Mouse (Mus musculus) embryonic facial prominence, embryonic 12.5 days (tissue): ENCODE measurements around the gene Ppargc1a. TPM values are rescaled to one million over a fixed set of nuclear protein-coding genes. Genes with fewer than 3 reads are reported as not detected.

Experiments used
- ATAC-seq: fragments of 200-750 bp; cut with Nextera tagmentation; 2 replicates; pipeline ENCODE4 v1.8.0; 2017; ENCODE audit not compliant: insufficient number of reproducible peaks, insufficient read depth, low FRiP score, low TSS enrichment
- H3K27ac ChIP-seq: fragments of 300-500 bp; sonication (generic); 2 replicates; pipeline ENCODE4 v1.5.1; 2016; ENCODE audit warnings: mild to moderate bottlenecking
- H3K27me3 ChIP-seq: fragments of 300-500 bp; sonication (generic); 2 replicates; pipeline ENCODE4 v1.6.1; 2016; ENCODE audit warnings: mild to moderate bottlenecking, moderate library complexity
- H3K36me3 ChIP-seq: fragments of 300-500 bp; sonication (generic); 2 replicates; pipeline ENCODE4 v1.6.1; 2016; ENCODE audit warnings: mild to moderate bottlenecking
- H3K4me1 ChIP-seq: fragments of 300-500 bp; sonication (generic); 2 replicates; pipeline ENCODE4 v1.6.1; 2016
- H3K4me2 ChIP-seq: fragments of 300-500 bp; sonication (generic); replicated peaks from 2 replicates; pipeline ENCODE4 v1.6.1; 2016; ENCODE audit warnings: mild to moderate bottlenecking, moderate library complexity
- H3K4me3 ChIP-seq: fragments of 300-500 bp; sonication (generic); 2 replicates; pipeline ENCODE4 v1.5.1; 2016; ENCODE audit warnings: mild to moderate bottlenecking
- H3K9ac ChIP-seq: fragments of 300-500 bp; sonication (generic); 2 replicates; pipeline ENCODE4 v1.6.1; 2016; ENCODE audit warnings: mild to moderate bottlenecking, moderate library complexity
- H3K9me3 ChIP-seq: fragments of 300-500 bp; sonication (generic); 2 replicates; pipeline ENCODE4 v1.6.1; 2016; ENCODE audit warnings: mild to moderate bottlenecking, moderate library complexity
- WGBS: fragments of 180-500 bp; shearing (Covaris S2); methylation state at CpG from one replicate; pipeline ENCODE4 v1.1.7; 2016; 5-methylcytosine and 5-hydroxymethylcytosine counted together
- polyA plus RNA-seq: library from polyadenylated mRNA; unstranded; fragments of >200 nt; fragmentation: Nextera tagmentation; extraction: Ambion mirVana; gene quantifications from 2 replicates; pipeline ENCODE4 v1.2.1, GENCODE M21; 2016

Gene Ppargc1a
- polyA plus RNA-seq, 1 experiment from 2014 or later, result 4.2 TPM

DNA sequence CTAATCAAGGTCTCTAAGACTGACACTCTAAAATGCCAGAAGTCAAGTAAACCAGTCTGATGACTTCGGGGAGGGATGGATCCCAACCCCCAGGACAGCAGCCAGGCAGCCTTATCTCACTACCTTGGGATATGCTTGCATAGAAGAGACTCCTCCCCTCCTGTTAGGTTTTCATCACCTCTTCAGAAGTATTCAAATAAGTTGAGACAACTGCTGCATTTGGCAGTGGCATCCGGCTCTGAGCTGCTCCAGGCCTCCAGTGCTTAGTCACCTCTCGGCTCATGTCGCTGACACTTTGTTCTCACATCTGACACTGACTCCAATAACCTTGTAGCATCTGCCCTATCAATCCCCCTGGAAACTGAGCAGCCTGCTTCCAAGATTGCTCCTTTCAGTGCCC is 127.8 kb downstream of the Ppargc1a start:
- H3K27me3 ChIP-seq, result no peaks in the 10 kb centered on the region
- 0 out of 2 replicates have a peak, but pooled peaks have one; percentile 41 for ATAC-seq
- no peak overlapping the region for H3K4me3 ChIP-seq
- no peaks in the 10 kb centered on the region for H3K36me3 ChIP-seq
- 0 out of 2 replicates have a peak, but pooled peaks cover 8% of the 10 kb centered on the region for H3K4me1 ChIP-seq
- 25% methylated on average over 4 of the region's 4 CpGs for WGBS
- H3K4me2 ChIP-seq, result no peak overlapping the region
- no peak overlapping the region for H3K27ac ChIP-seq
- H3K9ac ChIP-seq, result no peak overlapping the region
- H3K9me3 ChIP-seq, result no peaks in the 10 kb centered on the region

GRCm38 (mm10) chr5:51433905-51434304 is 133.6 kb downstream of the Ppargc1a start:
- H3K4me3 ChIP-seq, result no peak overlapping the region
- no peaks in the 10 kb centered on the region for H3K27me3 ChIP-seq

GRCm38 (mm10) chr5:51432532-51432931 is 135.0 kb downstream of the Ppargc1a start:
- ATAC-seq, result no peak
- Histone ChIP-seq H3K4me3 (no peak overlapping the region), H3K27me3 (no peaks in the 10 kb centered on the region), H3K36me3 (no peaks in the 10 kb centered on the region), H3K27ac (no peak overlapping the region), H3K9me3 (no peaks in the 10 kb centered on the region), H3K4me2 (no peak overlapping the region), H3K4me1 (no peaks in the 10 kb centered on the region), H3K9ac (no peak overlapping the region)
- WGBS, result 95% methylated on average over 2 of the region's 2 CpGs

More at GRCm38 (mm10) chr5:51433905-51434304, 133.6 kb downstream of the Ppargc1a start:
- no peak overlapping the region for H3K27ac ChIP-seq
- no peak overlapping the region for H3K4me2 ChIP-seq
- H3K36me3 ChIP-seq, result no peaks in the 10 kb centered on the region
- 74% methylated on average over 5 of the region's 5 CpGs for WGBS
- ATAC-seq, result no peak
- H3K9me3 ChIP-seq, result no peaks in the 10 kb centered on the region
- H3K4me1 ChIP-seq, result no peaks in the 10 kb centered on the region
- H3K9ac ChIP-seq, result no peak overlapping the region

- H3K36me3 ChIP-seq, result no peaks in the 10 kb centered on the region
- no peaks in the 10 kb centered on the region for H3K4me1 ChIP-seq
- 57% methylated on average over 4 of the region's 4 CpGs for WGBS
- no peak overlapping the region for H3K4me3 ChIP-seq
- no peak overlapping the region for H3K4me2 ChIP-seq
- ATAC-seq, result no peak
- no peaks in the 10 kb centered on the region for H3K9me3 ChIP-seq
- no peaks in the 10 kb centered on the region for H3K27me3 ChIP-seq
- H3K27ac ChIP-seq, result no peak overlapping the region
- H3K9ac ChIP-seq, result no peak overlapping the region
Measured at GRCm38 (mm10) chr5:51432031-51432430, 135.5 kb downstream of the Ppargc1a start.

GRCm38 (mm10) chr5:51426406-51426805 is 141.1 kb downstream of the Ppargc1a start:
- no peak overlapping the region for H3K27ac ChIP-seq
- H3K4me3 ChIP-seq, result no peak overlapping the region
- H3K9me3 ChIP-seq, result no peaks in the 10 kb centered on the region
- no peak overlapping the region for H3K9ac ChIP-seq
- H3K4me1 ChIP-seq, result no peaks in the 10 kb centered on the region
- H3K36me3 ChIP-seq, result no peaks in the 10 kb centered on the region
- no peak for ATAC-seq
- no peak overlapping the region for H3K4me2 ChIP-seq
- no peaks in the 10 kb centered on the region for H3K27me3 ChIP-seq

GRCm38 (mm10) chr5:51416377-51416776 is 151.1 kb downstream of the Ppargc1a start:
- Histone ChIP-seq H3K4me1 (no peaks in the 10 kb centered on the region), H3K4me3 (no peak overlapping the region), H3K9me3 (no peaks in the 10 kb centered on the region), H3K27ac (no peak overlapping the region), H3K4me2 (no peak overlapping the region), H3K36me3 (no peaks in the 10 kb centered on the region), H3K27me3 (no peaks in the 10 kb centered on the region), H3K9ac (no peak overlapping the region)
- ATAC-seq, result no peak
- WGBS, result 77% methylated on average over 7 of the region's 7 CpGs

DNA sequence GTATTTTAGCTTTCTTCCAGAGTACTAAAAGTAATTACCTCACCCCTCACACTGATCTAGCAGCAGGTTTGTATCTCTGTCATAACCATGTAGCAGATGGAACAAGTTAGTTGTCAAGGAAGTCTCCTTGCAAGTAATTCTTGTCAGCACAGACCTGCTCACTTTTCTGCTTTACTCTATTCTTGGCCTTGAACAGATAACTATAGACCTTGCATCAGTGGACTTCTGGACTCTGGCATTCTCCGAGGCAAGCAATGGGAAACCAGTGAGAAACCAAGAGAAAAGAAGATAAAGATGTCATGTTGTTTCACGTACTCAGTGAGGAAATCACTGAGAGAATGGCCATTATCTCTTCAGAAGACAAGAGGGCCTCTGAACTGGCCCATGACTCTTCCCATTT is 152.1 kb downstream of the Ppargc1a start:
- no peaks in the 10 kb centered on the region for H3K36me3 ChIP-seq
- no peaks in the 10 kb centered on the region for H3K27me3 ChIP-seq
- ATAC-seq, result no peak
- H3K4me1 ChIP-seq, result no peaks in the 10 kb centered on the region
- 88% methylated on average over 2 of the region's 2 CpGs for WGBS
- no peak overlapping the region for H3K9ac ChIP-seq
- H3K4me3 ChIP-seq, result no peak overlapping the region
- no peak overlapping the region for H3K27ac ChIP-seq
- no peaks in the 10 kb centered on the region for H3K9me3 ChIP-seq
- H3K4me2 ChIP-seq, result no peak overlapping the region

DNA sequence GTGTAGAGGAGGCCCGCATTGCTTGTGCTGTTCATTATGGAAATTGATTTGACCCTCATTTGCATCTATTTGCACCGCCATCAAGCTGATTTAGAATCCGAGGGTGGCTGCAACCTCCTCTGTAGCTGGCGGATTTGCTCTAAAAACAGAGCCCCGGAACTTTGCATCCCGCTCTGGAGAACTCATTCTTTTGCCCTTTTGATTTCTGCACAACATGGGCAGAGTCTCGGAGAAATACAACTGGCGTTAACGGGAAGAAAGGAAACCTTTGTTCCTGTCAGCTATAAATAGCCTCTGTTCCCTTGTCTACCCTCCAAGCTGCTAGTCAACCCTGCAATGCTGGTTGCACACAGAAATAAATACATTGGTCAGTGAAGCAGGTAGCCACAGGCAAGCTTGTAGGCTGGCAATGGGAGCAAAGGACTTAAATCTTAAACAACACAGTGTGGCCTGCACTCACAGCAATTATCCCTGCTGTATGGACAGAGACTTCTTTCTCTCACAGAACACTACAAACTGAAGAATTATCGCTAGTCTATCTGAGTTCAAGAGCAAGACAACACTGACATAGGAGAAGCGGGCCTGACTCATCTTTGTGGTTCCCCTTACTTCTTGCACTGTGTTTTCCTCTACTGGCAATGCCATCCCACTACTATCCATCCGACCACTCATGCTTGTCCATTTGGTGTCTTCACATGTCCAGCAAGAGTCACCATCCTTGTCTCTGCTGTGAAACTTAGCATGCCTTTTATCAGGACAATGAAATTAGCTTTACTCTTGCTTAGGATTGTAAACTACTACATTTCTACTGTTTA is 155.0 kb downstream of the Ppargc1a start:
- H3K9me3 ChIP-seq, result no peaks in the 10 kb centered on the region
- peak overlapping the region; percentile 19 for H3K9ac ChIP-seq
- ATAC-seq, result no peak
- no peaks in the 10 kb centered on the region for H3K36me3 ChIP-seq
- no peak overlapping the region for H3K4me3 ChIP-seq
- no peaks in the 10 kb centered on the region for H3K4me1 ChIP-seq
- H3K27ac ChIP-seq, result no peak overlapping the region
- peak overlapping the region; percentile 28 for H3K4me2 ChIP-seq
- no peaks in the 10 kb centered on the region for H3K27me3 ChIP-seq
- 33% methylated on average over 12 of the region's 12 CpGs for WGBS

- H3K36me3 ChIP-seq, result no peaks in the 10 kb centered on the region
- no peak overlapping the region for H3K9ac ChIP-seq
- H3K27ac ChIP-seq, result no peak overlapping the region
- no peaks in the 10 kb centered on the region for H3K4me1 ChIP-seq
- ATAC-seq, result no peak
- H3K4me2 ChIP-seq, result no peak overlapping the region
- H3K4me3 ChIP-seq, result no peak overlapping the region
- 80% methylated on average over 1 of the region's 1 CpGs for WGBS
- H3K9me3 ChIP-seq, result no peaks in the 10 kb centered on the region
- H3K27me3 ChIP-seq, result no peaks in the 10 kb centered on the region
Measured at GRCm38 (mm10) chr5:51410006-51410405, 157.5 kb downstream of the Ppargc1a start.

DNA sequence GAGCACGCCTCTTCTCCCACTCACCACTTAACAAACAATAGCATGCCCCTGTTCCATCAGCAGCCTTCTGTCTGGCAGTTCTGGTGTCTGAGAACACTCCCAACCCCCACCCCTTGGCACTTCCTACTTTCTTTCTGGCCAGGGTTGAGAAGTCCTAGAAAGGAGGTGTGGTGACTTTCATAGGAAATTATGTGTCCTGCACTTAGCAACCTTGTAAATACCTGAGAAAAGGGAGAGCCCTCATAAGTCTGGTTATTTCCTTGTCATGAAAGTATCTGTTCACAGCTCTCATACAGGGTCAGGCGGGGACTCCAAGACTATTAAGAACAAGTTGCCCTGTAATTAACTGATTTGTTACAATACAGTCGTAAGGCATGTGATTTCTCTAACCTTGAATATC is 161.1 kb downstream of the Ppargc1a start:
- H3K36me3 ChIP-seq, result no peaks in the 10 kb centered on the region
- WGBS, result 57% methylated on average over 3 of the region's 3 CpGs
- H3K27me3 ChIP-seq, result no peaks in the 10 kb centered on the region
- H3K9me3 ChIP-seq, result no peaks in the 10 kb centered on the region
- no peak overlapping the region for H3K9ac ChIP-seq
- no peak overlapping the region for H3K4me3 ChIP-seq
- ATAC-seq, result no peak
- no peak overlapping the region for H3K27ac ChIP-seq
- H3K4me2 ChIP-seq, result no peak overlapping the region
- H3K4me1 ChIP-seq, result no peaks in the 10 kb centered on the region
